Mouse (Mus musculus): ENCODE measurements around the gene Hist1h2ae.

The Hist1h2ae gene

DNA sequence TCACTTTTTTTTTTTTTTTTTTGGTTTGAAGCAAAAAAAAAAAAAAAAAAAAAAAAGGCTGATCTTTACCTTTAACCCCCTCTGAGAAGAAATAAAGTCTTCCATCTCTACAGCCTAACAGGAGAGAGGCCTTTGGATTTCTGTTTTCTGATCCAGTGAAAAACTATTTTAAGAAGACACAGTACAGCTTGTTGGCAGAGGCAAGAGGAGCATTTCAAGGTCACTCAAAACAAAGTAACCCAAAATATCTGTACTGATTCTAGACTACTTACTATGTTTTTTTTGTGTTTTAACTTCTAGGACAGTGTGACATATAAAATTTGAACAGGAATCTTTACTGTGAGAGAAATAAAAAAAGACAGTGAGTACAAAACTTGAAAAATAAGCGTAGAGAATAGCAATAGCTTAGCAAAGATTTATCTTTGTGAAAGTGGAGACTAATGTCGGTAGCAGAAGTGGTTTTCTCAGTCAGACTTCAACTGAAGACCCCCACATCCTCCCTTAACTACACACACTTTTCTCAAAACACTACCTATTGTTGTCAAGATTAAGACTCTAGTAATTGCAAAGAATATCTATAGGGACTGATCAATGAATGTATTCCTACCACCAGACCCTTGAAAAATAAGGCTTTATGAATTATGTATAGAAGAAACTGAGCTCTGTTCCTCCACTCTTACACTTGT is 41.4 kb downstream of the Hist1h2ae start:
- in situ Hi-C loops (cut with MboI; ENCODE audit: low sequenced_read_pairs) = loop anchor here (10.0 kb wide), 1 partner anchor 1495 kb away; the partner anchor contains the start of genes Hist1h2ah and Hist1h2bk

DNA sequence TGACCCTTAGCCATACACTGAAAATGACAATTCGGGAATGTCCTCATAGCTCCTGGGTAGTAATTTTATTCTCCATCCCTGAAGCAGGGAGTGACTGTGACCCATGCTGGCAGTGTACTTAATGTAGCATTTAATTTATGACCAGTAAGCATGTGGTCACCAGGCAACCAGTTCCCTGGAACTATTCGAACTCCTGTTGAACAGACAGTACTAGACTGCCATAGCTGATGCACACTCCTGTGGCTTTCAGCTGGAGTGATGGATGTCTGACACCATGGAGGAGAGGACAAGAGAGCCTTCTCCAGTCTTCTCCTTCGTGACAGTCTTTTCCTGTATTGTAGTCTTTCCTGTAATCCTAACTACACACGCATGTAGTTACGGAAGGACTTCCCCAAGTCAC is 42.0 kb downstream of the Hist1h2ae start:
- in situ Hi-C loops (cut with MboI; ENCODE audit: low sequenced_read_pairs) = loop anchor here (10.0 kb wide), 1 partner anchor 1494 kb away; the partner anchor contains the start of genes Hist1h2ah and Hist1h2bk

DNA sequence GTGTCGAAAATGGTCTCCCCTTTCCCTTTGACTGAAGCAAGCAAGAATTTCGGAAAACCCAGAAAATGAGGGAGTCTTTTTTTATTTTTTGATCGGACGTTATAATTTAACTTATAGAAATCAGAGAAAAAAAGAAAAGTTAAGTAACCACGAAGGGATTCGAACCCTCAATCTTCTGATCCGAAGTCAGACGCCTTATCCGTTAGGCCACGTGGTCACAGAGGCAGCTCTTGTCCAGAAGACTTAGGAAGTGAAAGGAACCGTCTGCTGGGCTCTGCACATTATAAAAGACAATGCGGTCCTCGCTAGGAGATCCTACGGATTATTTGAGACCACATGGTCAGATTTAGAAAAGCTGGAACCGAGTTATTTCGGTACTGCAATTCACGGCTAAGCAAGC is 44.7 kb downstream of the Hist1h2ae start:
- in situ Hi-C loops (cut with MboI; ENCODE audit: low sequenced_read_pairs) = loop anchor here (10.0 kb wide), 1 partner anchor 1492 kb away; the partner anchor contains the start of genes Hist1h2ah and Hist1h2bk

DNA sequence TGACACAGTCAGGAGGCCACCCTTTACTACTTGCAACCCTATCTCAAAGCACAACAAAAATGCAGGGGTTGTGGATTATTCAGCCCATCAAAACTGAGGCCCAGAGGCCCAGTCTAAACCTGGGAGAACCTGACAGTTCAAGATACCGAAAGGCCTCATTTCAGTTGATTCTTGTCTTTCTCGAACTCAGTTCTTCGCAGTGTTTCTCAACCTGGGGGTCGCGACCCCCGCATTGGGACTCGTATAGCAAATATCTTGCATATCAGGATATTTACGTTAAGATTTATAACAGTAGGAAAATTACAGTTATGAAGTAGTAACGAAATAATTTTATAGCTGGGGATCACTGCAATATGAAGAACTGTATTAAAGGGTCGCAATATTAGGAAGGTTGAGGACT is 45.1 kb downstream of the Hist1h2ae start:
- in situ Hi-C loops (cut with MboI; ENCODE audit: low sequenced_read_pairs) = loop anchor here (10.0 kb wide), 1 partner anchor 1491 kb away; the partner anchor contains the start of genes Hist1h2ah and Hist1h2bk

DNA sequence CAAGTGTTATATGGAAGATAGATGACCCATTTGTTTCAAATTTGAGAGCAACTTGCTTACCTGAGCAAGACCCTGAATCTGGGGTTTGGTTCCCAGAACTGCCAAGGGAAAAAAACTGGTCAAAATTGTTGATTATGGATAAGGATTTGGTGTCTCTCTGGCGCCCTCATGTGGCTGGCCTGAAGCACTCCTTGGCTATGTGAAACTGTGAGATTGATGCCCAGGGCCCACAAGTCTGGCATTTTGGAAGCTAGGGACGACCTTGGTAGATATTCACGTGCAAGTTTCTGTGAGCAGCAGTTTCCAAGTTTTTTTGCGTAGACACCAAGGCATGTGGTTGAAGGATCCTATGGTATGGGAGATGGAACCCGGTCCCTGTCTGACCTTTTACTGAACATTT is 46.4 kb downstream of the Hist1h2ae start:
- in situ Hi-C loops (cut with MboI; ENCODE audit: low sequenced_read_pairs) = loop anchor here (10.0 to 25.0 kb wide), 2 partner anchors 1490 to 1587 kb away; partner anchors contain the start of genes Hist1h2ah, Hist1h2bk and Zfp184

DNA sequence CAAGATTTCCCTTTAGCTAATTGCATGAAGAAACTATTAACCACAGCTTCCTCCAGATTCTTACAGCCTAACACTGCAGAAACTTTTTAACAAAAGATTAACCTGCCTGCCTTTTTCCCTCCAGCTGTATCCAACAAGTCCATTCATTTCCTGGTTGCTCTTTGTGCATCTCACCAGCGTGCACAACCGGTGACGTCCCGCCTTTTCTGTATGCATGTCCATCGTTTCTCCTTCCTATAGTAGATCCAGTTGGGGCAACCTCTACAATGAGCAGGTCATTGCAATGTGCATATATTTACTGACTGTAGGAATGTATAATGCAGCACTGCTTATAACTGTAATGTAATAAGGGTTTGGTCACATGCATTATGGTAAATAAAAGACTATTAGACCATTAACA is 47.0 kb downstream of the Hist1h2ae start:
- in situ Hi-C loops (cut with MboI; ENCODE audit: low sequenced_read_pairs) = loop anchor here (10.0 to 25.0 kb wide), 2 partner anchors 1489 to 1587 kb away; partner anchors contain the start of genes Hist1h2ah, Hist1h2bk and Zfp184

DNA sequence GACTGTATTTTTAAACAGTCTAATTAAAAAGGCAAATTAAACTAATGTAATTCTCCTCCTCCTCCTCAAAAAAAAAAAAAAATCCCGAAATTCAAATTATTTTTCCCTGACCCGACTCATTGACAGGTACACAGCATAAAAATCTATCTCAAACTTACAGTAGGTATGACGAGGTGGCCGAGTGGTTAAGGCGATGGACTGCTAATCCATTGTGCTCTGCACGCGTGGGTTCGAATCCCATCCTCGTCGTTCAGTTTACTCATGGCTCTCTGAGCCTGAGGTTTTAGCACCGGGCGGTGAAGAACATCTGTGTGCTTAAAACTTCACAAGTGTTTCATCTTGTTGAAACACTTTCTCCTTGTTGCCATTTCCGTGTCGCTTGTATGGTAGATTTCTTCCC is 49.3 kb downstream of the Hist1h2ae start:
- in situ Hi-C loops (cut with MboI; ENCODE audit: low sequenced_read_pairs) = loop anchor here (10.0 to 25.0 kb wide), 2 partner anchors 1487 to 1584 kb away; partner anchors contain the start of genes Hist1h2ah, Hist1h2bk and Zfp184

Data from CH12F3 (cell line).